ENCODE assay signal across 8 mouse cellular contexts in genomic region chr4:155043289-155043625, GRCm38 (mm10). TPM values are rescaled to one million over a fixed set of nuclear protein-coding genes. Genes with fewer than 3 reads are reported as not detected.
A peak's percentile ranks its signal among the peaks of the same experiment; 100 is the strongest.
DNase-seq lines count a peak whose midpoint lies in the region; ATAC-seq and TF ChIP-seq lines count a peak whose summit lies in the region.

No protein-coding gene starts in this region.

- TF ChIP-seq CTCF in heart, postnatal 0 days (IDR thresholded peaks at IDR 0.05; ENCODE audit: low read depth) = no peak
- no peak for TF ChIP-seq CTCF in heart, adult 2 months (IDR thresholded peaks at IDR 0.05)
- TF ChIP-seq CTCF in kidney, adult 2 months (conservative IDR thresholded peaks at IDR 0.05; ENCODE audit: insufficient read depth, insufficient read length, low read depth, low read length) = no peak

- TF ChIP-seq EP300 in heart, postnatal 0 days (IDR thresholded peaks at IDR 0.05; ENCODE audit: low read depth) = no peak
- no peak for TF ChIP-seq EP300 in heart, adult 2 months (IDR thresholded peaks at IDR 0.05; ENCODE audit: insufficient read depth, low read depth, low read length)

- H3K4me3 ChIP-seq in heart, postnatal 0 days (ENCODE audit: low read depth, low read length) = 0 out of 2 replicates have a peak overlapping the region, but pooled peaks have one; percentile 15
- H3K4me3 ChIP-seq in heart, adult 2 months = no peak overlapping the region
- peak overlapping the region; percentile 33 for H3K4me3 ChIP-seq in embryonic facial prominence, embryonic 11.5 days (ENCODE audit: low read depth, low read length)
- H3K4me3 ChIP-seq in hindbrain, embryonic 10.5 days = peak overlapping the region; percentile 61
- peak overlapping the region; percentile 50 for H3K4me3 ChIP-seq in midbrain, embryonic 12.5 days
- no peak overlapping the region for H3K4me3 ChIP-seq in kidney, adult 2 months (ENCODE audit: insufficient read depth, low read depth, low read length)

- no peak overlapping the region for H3K4me2 ChIP-seq in heart, postnatal 0 days (ENCODE audit: low read depth, low read length)
- H3K4me2 ChIP-seq in embryonic facial prominence, embryonic 11.5 days (ENCODE audit: low read depth, low read length) = peak overlapping the region; percentile 74
- peak overlapping the region; percentile 75 for H3K4me2 ChIP-seq in midbrain, embryonic 12.5 days (replicated peaks)

- H3K9ac ChIP-seq in heart, postnatal 0 days (replicated peaks; ENCODE audit: low read depth, low read length) = no peak overlapping the region
- no peak overlapping the region for H3K9ac ChIP-seq in heart, adult 2 months (ENCODE audit: low read depth, low read length)
- peak overlapping the region; percentile 30 for H3K9ac ChIP-seq in embryonic facial prominence, embryonic 11.5 days (replicated peaks; ENCODE audit: low read length)
- peak overlapping the region; percentile 54 for H3K9ac ChIP-seq in midbrain, embryonic 12.5 days (replicated peaks)

- no peaks in the 10 kb centered on the region for H3K36me3 ChIP-seq in heart, postnatal 0 days (replicated peaks; ENCODE audit: control insufficient read depth, insufficient read depth, low read length)
- H3K36me3 ChIP-seq in heart, adult 2 months (ENCODE audit: control insufficient read depth, insufficient read depth, low read length) = no peaks in the 10 kb centered on the region
- no peaks in the 10 kb centered on the region for H3K36me3 ChIP-seq in embryonic facial prominence, embryonic 11.5 days (replicated peaks; ENCODE audit: control insufficient read depth, insufficient read depth, low read depth, low read length)
- no peaks in the 10 kb centered on the region for H3K36me3 ChIP-seq in hindbrain, embryonic 10.5 days
- no peaks in the 10 kb centered on the region for H3K36me3 ChIP-seq in midbrain, embryonic 12.5 days
- H3K36me3 ChIP-seq in kidney, adult 2 months (ENCODE audit: control insufficient read depth, insufficient read depth, low read length) = no peaks in the 10 kb centered on the region

- no peaks in the 10 kb centered on the region for H3K9me3 ChIP-seq in heart, postnatal 0 days (replicated peaks; ENCODE audit: control insufficient read depth, low read length)
- no peaks in the 10 kb centered on the region for H3K9me3 ChIP-seq in embryonic facial prominence, embryonic 11.5 days (replicated peaks; ENCODE audit: control insufficient read depth, low read length)
- no peaks in the 10 kb centered on the region for H3K9me3 ChIP-seq in hindbrain, embryonic 10.5 days
- no peaks in the 10 kb centered on the region for H3K9me3 ChIP-seq in midbrain, embryonic 12.5 days

- ATAC-seq in heart, postnatal 0 days (ENCODE audit: insufficient read depth, low read depth) = no peak
- ATAC-seq in embryonic facial prominence, embryonic 11.5 days (replicated peaks; ENCODE audit: insufficient number of reproducible peaks, low FRiP score, low TSS enrichment, low read depth) = no peak
- no peak for ATAC-seq in midbrain, embryonic 12.5 days (ENCODE audit: low FRiP score, low read depth)

- no peak for TF ChIP-seq POLR2A in heart, adult 2 months (IDR thresholded peaks at IDR 0.05; ENCODE audit: insufficient read depth, low read depth, low read length)
- TF ChIP-seq POLR2A in kidney, adult 2 months (IDR thresholded peaks at IDR 0.05; ENCODE audit: low read depth, low read length) = no peak

- H3K4me1 ChIP-seq in heart, postnatal 0 days (ENCODE audit: control insufficient read depth, insufficient read depth) = no peaks in the 10 kb centered on the region
- no peaks in the 10 kb centered on the region for H3K4me1 ChIP-seq in heart, adult 2 months (ENCODE audit: control insufficient read depth, insufficient read depth, low read length)
- peaks cover 3% of the 10 kb centered on the region; the same call in 1 of the 2 replicates for H3K4me1 ChIP-seq in embryonic facial prominence, embryonic 11.5 days (ENCODE audit: control insufficient read depth, insufficient read depth, low read length)
- H3K4me1 ChIP-seq in hindbrain, embryonic 10.5 days (replicated peaks) = peaks cover 38% of the 10 kb centered on the region
- peaks cover 29% of the 10 kb centered on the region for H3K4me1 ChIP-seq in midbrain, embryonic 12.5 days
- no peaks in the 10 kb centered on the region for H3K4me1 ChIP-seq in kidney, adult 2 months (ENCODE audit: control insufficient read depth, insufficient read depth, low read length)

- no peaks in the 10 kb centered on the region for H3K79me2 ChIP-seq in heart, adult 2 months (replicated peaks; ENCODE audit: control insufficient read depth, insufficient read depth, low read length)

- no peak for DNase-seq in heart, postnatal 0 days (ENCODE audit: low spot score)
- DNase-seq in heart, adult 2 months = no peak
- DNase-seq in embryonic facial prominence, embryonic 11.5 days (ENCODE audit: low spot score) = no peak
- DNase-seq in hindbrain, embryonic 10.5 days (ENCODE audit: low spot score) = no peak
- no peak for DNase-seq in adrenal gland, postnatal 36 days
- DNase-seq in thymus, postnatal 0 days (ENCODE audit: low spot score) = no peak
- DNase-seq in kidney, adult 2 months = no peak

- intact Hi-C loops in heart, adult 2 months (cut with DNase I) = no loop called here

- H3K27ac ChIP-seq in heart, postnatal 0 days (ENCODE audit: low read depth) = no peak overlapping the region
- H3K27ac ChIP-seq in heart, adult 2 months = no peak overlapping the region
- H3K27ac ChIP-seq in embryonic facial prominence, embryonic 11.5 days (replicated peaks; ENCODE audit: low read depth, low read length) = no peak overlapping the region
- peak overlapping the region; percentile 67 for H3K27ac ChIP-seq in hindbrain, embryonic 10.5 days
- no peak overlapping the region for H3K27ac ChIP-seq in midbrain, embryonic 12.5 days (replicated peaks)
- no peak overlapping the region for H3K27ac ChIP-seq in kidney, adult 2 months (ENCODE audit: insufficient read depth, low read depth, low read length)

- 4% methylated on average over 16 of the region's 25 CpGs for WGBS in heart, postnatal 0 days
- WGBS in heart, adult 2 months = 3% methylated on average over 25 of the region's 25 CpGs
- WGBS in embryonic facial prominence, embryonic 11.5 days = under 1% methylated on average over 25 of the region's 25 CpGs
- WGBS in hindbrain, embryonic 10.5 days = 3% methylated on average over 25 of the region's 25 CpGs
- WGBS in midbrain, embryonic 12.5 days = 1% methylated on average over 25 of the region's 25 CpGs
- 3% methylated on average over 25 of the region's 25 CpGs for WGBS in kidney, adult 2 months

- peaks cover 62% of the 10 kb centered on the region for H3K27me3 ChIP-seq in heart, postnatal 0 days (ENCODE audit: control insufficient read depth, insufficient read depth, low read length)
- peaks cover 6% of the 10 kb centered on the region for H3K27me3 ChIP-seq in heart, adult 2 months (ENCODE audit: control insufficient read depth, insufficient read depth, low read length)
- peaks cover 45% of the 10 kb centered on the region for H3K27me3 ChIP-seq in embryonic facial prominence, embryonic 11.5 days (ENCODE audit: control insufficient read depth, insufficient read depth, low read length)
- H3K27me3 ChIP-seq in hindbrain, embryonic 10.5 days (ENCODE audit: insufficient read depth, poor library complexity, severe bottlenecking) = peaks cover 77% of the 10 kb centered on the region
- H3K27me3 ChIP-seq in midbrain, embryonic 12.5 days = peaks cover 65% of the 10 kb centered on the region
- no peaks in the 10 kb centered on the region for H3K27me3 ChIP-seq in kidney, adult 2 months (replicated peaks; ENCODE audit: control insufficient read depth, insufficient read depth, low read length)

RNA-seq across cellular contexts. Expression of gene Plch2, which starts 13.3 kb away (rescaled TPM):
- total RNA-seq in heart, postnatal 0 days (2014; rRNA removed; ENCODE audit: low replicate concordance) = 0.15 TPM in 1 of 2 replicates, not detected in the other
- 0.05 and 0.30 TPM in 2 replicates for polyA plus RNA-seq in heart, postnatal 0 days (2015; fragmentation: Nextera tagmentation; extraction: Ambion mirVana)
- not detected for total RNA-seq in heart, adult 2 months (2021)
- 0.06 and 1.1 TPM in 2 replicates for polyA plus RNA-seq in heart, adult 2 months (2012; rRNA removed)
- 1.4 and 2.1 TPM in 2 replicates for polyA plus RNA-seq in embryonic facial prominence, embryonic 11.5 days (2014; fragmentation: Nextera tagmentation; extraction: Ambion mirVana)
- 2.1 and 2.6 TPM in 2 replicates for polyA plus RNA-seq in hindbrain, embryonic 10.5 days (2016; fragmentation: Nextera tagmentation; extraction: Ambion mirVana)
- 3.6 and 3.7 TPM in 2 replicates for polyA plus RNA-seq in midbrain, embryonic 12.5 days (2016; fragmentation: Nextera tagmentation; extraction: Ambion mirVana)
- under 1 TPM; 0.30 to 0.43 TPM for total RNA-seq in adrenal gland, postnatal 36 days (2021)
- polyA plus RNA-seq in thymus, postnatal 0 days (2015; fragmentation: Nextera tagmentation; extraction: Ambion mirVana) = 0.67 and 0.74 TPM in 2 replicates
- 0.52 and 2.3 TPM in 2 replicates for polyA plus RNA-seq in kidney, adult 2 months (2012; rRNA removed)

RNA-seq across cellular contexts. Expression of gene Pex10, which starts 23.6 kb away (rescaled TPM):
- total RNA-seq in heart, postnatal 0 days (2014; rRNA removed; ENCODE audit: low replicate concordance) = 16.5 and 16.6 TPM in 2 replicates
- polyA plus RNA-seq in heart, postnatal 0 days (2015; fragmentation: Nextera tagmentation; extraction: Ambion mirVana) = 17.3 and 18.4 TPM in 2 replicates
- total RNA-seq in heart, adult 2 months (2021) = 10 to 100 TPM; 18.4 to 19.4 TPM
- 26.5 and 26.7 TPM in 2 replicates for polyA plus RNA-seq in heart, adult 2 months (2012; rRNA removed)
- 7.3 and 7.4 TPM in 2 replicates for polyA plus RNA-seq in embryonic facial prominence, embryonic 11.5 days (2014; fragmentation: Nextera tagmentation; extraction: Ambion mirVana)
- 19.9 and 21.4 TPM in 2 replicates for polyA plus RNA-seq in hindbrain, embryonic 10.5 days (2016; fragmentation: Nextera tagmentation; extraction: Ambion mirVana)
- 16.0 and 19.2 TPM in 2 replicates for polyA plus RNA-seq in midbrain, embryonic 12.5 days (2016; fragmentation: Nextera tagmentation; extraction: Ambion mirVana)
- 10 to 100 TPM; 20.6 to 24.2 TPM for total RNA-seq in adrenal gland, postnatal 36 days (2021)
- 15.9 and 16.3 TPM in 2 replicates for polyA plus RNA-seq in thymus, postnatal 0 days (2015; fragmentation: Nextera tagmentation; extraction: Ambion mirVana)
- 23.9 and 25.6 TPM in 2 replicates for polyA plus RNA-seq in kidney, adult 2 months (2012; rRNA removed)

RNA-seq across cellular contexts. Expression of gene Rer1, which starts 42.9 kb away (rescaled TPM):
- total RNA-seq in heart, postnatal 0 days (2014; rRNA removed; ENCODE audit: low replicate concordance) = 96.1 and 126 TPM in 2 replicates
- 116 and 123 TPM in 2 replicates for polyA plus RNA-seq in heart, postnatal 0 days (2015; fragmentation: Nextera tagmentation; extraction: Ambion mirVana)
- total RNA-seq in heart, adult 2 months (2021) = 10 to 100 TPM; 67.6 to 74.7 TPM
- 54.7 and 102 TPM in 2 replicates for polyA plus RNA-seq in heart, adult 2 months (2012; rRNA removed)
- polyA plus RNA-seq in embryonic facial prominence, embryonic 11.5 days (2014; fragmentation: Nextera tagmentation; extraction: Ambion mirVana) = 164 and 173 TPM in 2 replicates
- 138 and 144 TPM in 2 replicates for polyA plus RNA-seq in hindbrain, embryonic 10.5 days (2016; fragmentation: Nextera tagmentation; extraction: Ambion mirVana)
- 122 and 132 TPM in 2 replicates for polyA plus RNA-seq in midbrain, embryonic 12.5 days (2016; fragmentation: Nextera tagmentation; extraction: Ambion mirVana)
- 100 to 1,000 TPM; 106 to 114 TPM for total RNA-seq in adrenal gland, postnatal 36 days (2021)
- polyA plus RNA-seq in thymus, postnatal 0 days (2015; fragmentation: Nextera tagmentation; extraction: Ambion mirVana) = 184 and 189 TPM in 2 replicates
- polyA plus RNA-seq in kidney, adult 2 months (2012; rRNA removed) = 133 TPM in 2 replicates

RNA-seq across cellular contexts. Expression of gene Morn1, which starts 43.1 kb away (rescaled TPM):
- 5.7 TPM in 1 of 2 replicates, not detected in the other for total RNA-seq in heart, postnatal 0 days (2014; rRNA removed; ENCODE audit: low replicate concordance)
- 1.8 and 2.4 TPM in 2 replicates for polyA plus RNA-seq in heart, postnatal 0 days (2015; fragmentation: Nextera tagmentation; extraction: Ambion mirVana)
- 1 to 10 TPM; 1.1 to 1.3 TPM for total RNA-seq in heart, adult 2 months (2021)
- 2.5 and 2.6 TPM in 2 replicates for polyA plus RNA-seq in heart, adult 2 months (2012; rRNA removed)
- polyA plus RNA-seq in embryonic facial prominence, embryonic 11.5 days (2014; fragmentation: Nextera tagmentation; extraction: Ambion mirVana) = 3.3 and 3.5 TPM in 2 replicates
- polyA plus RNA-seq in hindbrain, embryonic 10.5 days (2016; fragmentation: Nextera tagmentation; extraction: Ambion mirVana) = 4.4 and 6.0 TPM in 2 replicates
- 5.6 and 5.7 TPM in 2 replicates for polyA plus RNA-seq in midbrain, embryonic 12.5 days (2016; fragmentation: Nextera tagmentation; extraction: Ambion mirVana)
- 1 to 10 TPM; 7.7 to 7.9 TPM for total RNA-seq in adrenal gland, postnatal 36 days (2021)
- 2.7 and 2.9 TPM in 2 replicates for polyA plus RNA-seq in thymus, postnatal 0 days (2015; fragmentation: Nextera tagmentation; extraction: Ambion mirVana)
- polyA plus RNA-seq in kidney, adult 2 months (2012; rRNA removed) = 10.4 and 12.4 TPM in 2 replicates

Comparison
In these comparisons a context has a peak if more than half of its experiments do, and no peak if none do; other contexts are left out.
1. H3K4me3 ChIP-seq: peak in heart, postnatal 0 days (single experiment), embryonic facial prominence, embryonic 11.5 days (single experiment), hindbrain, embryonic 10.5 days (single experiment) and midbrain, embryonic 12.5 days (single experiment); none in heart, adult 2 months (single experiment) and kidney, adult 2 months (single experiment).
2. H3K9ac ChIP-seq: peak in embryonic facial prominence, embryonic 11.5 days (single experiment) and midbrain, embryonic 12.5 days (single experiment); none in heart, postnatal 0 days (single experiment) and heart, adult 2 months (single experiment).